Mouse (Mus musculus) hindbrain, embryonic 12.5 days (tissue): ENCODE data around the gene Arl8b. TPM values are rescaled to one million over a fixed set of nuclear protein-coding genes. Genes with fewer than 3 reads are reported as not detected.

Source experiments
- ATAC-seq: fragments of 200-750 bp; cut with Nextera tagmentation; 2 replicates; pipeline ENCODE4 v1.8.0; 2017; ENCODE audit warnings: moderate TSS enrichment; ENCODE audit not compliant: low FRiP score
- H3K27ac ChIP-seq: fragments of 300-500 bp; sonication (generic); 2 replicates; pipeline ENCODE4 v1.5.1; 2016; ENCODE audit warnings: mild to moderate bottlenecking
- H3K27me3 ChIP-seq: fragments of 300-500 bp; sonication (generic); 2 replicates; pipeline ENCODE4 v1.6.1; 2016; ENCODE audit warnings: mild to moderate bottlenecking
- H3K36me3 ChIP-seq: fragments of 300-500 bp; sonication (generic); 2 replicates; pipeline ENCODE4 v1.6.1; 2016; ENCODE audit warnings: mild to moderate bottlenecking
- H3K4me1 ChIP-seq: fragments of 300-500 bp; sonication (generic); 2 replicates; pipeline ENCODE4 v1.6.1; 2016
- H3K4me2 ChIP-seq: fragments of 300-500 bp; sonication (generic); replicated peaks from 2 replicates; pipeline ENCODE4 v1.6.1; 2016; ENCODE audit warnings: mild to moderate bottlenecking
- H3K4me3 ChIP-seq: fragments of 300-500 bp; sonication (generic); 2 replicates; pipeline ENCODE4 v1.5.1; 2016; ENCODE audit warnings: mild to moderate bottlenecking
- H3K9ac ChIP-seq: fragments of 300-500 bp; sonication (generic); 2 replicates; pipeline ENCODE4 v1.6.1; 2016; ENCODE audit warnings: mild to moderate bottlenecking, moderate library complexity
- H3K9me3 ChIP-seq: fragments of 300-500 bp; sonication (generic); replicated peaks from 2 replicates; pipeline ENCODE4 v1.6.1; 2016; ENCODE audit warnings: mild to moderate bottlenecking
- whole genome bisulfite sequencing: fragments of 180-500 bp; shearing (Covaris S2); methylation state at CpG from one replicate; pipeline ENCODE4 v1.1.7; 2016; 5-methylcytosine and 5-hydroxymethylcytosine counted together
- polyA plus RNA-seq: library from polyadenylated mRNA; unstranded; fragments of >200 nt; fragmentation: Nextera tagmentation; extraction: Ambion mirVana; gene quantifications from 2 replicates; pipeline ENCODE4 v1.2.1, GENCODE M21; 2016

The Arl8b gene
- 76.1 and 86.7 TPM in 2 replicates for polyA plus RNA-seq

DNA sequence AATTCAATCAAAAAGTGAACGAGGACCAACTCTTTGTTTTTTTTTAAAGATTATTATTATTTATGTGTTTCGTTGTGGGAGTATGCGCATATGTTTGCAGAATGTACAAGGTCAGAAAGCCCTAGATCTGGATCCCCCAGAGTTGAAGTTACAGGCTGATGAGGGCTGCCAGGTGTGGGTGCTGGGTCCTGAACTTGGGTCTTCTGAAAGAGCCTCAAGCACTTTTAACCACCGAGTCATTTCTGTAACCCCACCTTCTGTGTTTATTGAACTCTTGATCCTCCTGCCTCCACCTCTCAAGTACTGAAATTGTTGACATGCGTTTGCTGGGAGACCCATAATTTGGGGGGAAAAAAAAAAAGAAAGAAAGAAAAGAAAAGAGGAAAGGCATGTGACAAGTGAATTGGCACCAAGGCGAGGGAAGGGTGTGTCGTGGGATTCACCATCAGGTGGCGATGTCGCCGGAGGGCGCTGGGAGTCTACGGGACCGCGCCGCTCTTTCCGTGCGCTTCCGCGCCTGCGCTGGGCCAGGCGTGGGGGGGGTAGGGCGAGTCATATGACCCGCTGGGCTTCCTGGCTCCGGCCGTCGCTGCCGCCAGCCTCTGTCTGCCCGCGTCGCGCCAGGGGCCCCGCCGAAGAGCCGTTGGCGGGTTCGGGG lies at the start of gene Arl8b:
Arl8b (plus strand) TSS at position 574 of the 658 bp plus-strand sequence.
- Histone ChIP-seq H3K4me2 (peak within 1 kb of the TSS; percentile 84), H3K4me3 (peak within 1 kb of the TSS; percentile 98)
- 11% methylated on average over 36 of the region's 36 CpGs for WGBS

DNA sequence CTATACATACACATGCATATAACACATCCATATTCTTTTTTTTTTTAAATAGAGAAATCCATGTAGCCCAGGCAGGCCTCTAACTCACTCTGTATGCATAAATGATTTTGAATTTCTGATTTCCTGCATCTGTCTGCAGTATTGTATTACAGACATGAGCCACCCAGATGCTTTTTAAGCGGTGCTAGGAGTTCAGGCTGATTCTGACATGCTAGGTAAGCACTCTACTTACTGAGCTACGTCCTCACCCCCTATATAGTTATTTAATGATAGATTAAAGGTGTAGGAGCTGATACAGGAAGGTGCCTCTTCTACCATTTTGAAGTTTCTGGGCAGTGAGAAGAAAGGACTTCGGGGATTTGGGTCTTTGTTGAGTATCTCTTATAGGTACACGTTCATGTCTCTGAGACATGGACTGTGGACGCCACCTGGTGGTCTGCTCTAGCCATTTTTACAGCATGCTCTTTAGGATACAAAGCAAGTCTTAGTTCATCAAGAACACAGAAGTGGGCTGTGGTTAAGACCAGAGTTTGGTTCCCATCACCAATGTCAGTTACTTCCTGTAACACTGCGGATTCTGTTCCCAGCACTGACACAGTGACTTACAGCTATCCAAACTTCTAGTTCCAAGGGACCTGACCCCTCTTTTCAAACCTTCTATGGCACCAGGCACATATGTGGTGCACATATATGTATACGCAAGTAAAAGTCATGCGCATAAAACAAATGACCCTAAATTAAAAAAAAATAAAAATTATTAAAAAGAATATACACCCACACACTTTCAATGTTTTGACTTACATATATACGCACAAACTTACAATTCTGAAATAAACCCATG lies 46.8 kb upstream of the Arl8b start:
- Histone ChIP-seq H3K27me3 (no peaks in the 10 kb centered on the region), H3K9ac (no peak overlapping the region), H3K9me3 (no peaks in the 10 kb centered on the region), H3K27ac (no peak overlapping the region), H3K4me3 (no peak overlapping the region), H3K36me3 (no peaks in the 10 kb centered on the region), H3K4me1 (no peaks in the 10 kb centered on the region), H3K4me2 (no peak overlapping the region)
- peak; percentile 68; the same call in 1 of the 2 replicates for ATAC-seq
- 57% methylated on average over 9 of the region's 9 CpGs for WGBS

More for the DNA sequence above, at the start of gene Arl8b:
- Histone ChIP-seq H3K9me3 (no peaks in the 10 kb centered on the region), H3K4me1 (peaks cover 14% of the 10 kb centered on the region), H3K36me3 (no peaks in the 10 kb centered on the region), H3K27me3 (no peaks in the 10 kb centered on the region), H3K27ac (peak within 1 kb of the TSS; percentile 86), H3K9ac (peak within 1 kb of the TSS; percentile 94)
- ATAC-seq = peak; percentile 96

- H3K9me3 ChIP-seq = no peaks in the 10 kb centered on the region
- no peaks in the 10 kb centered on the region for H3K36me3 ChIP-seq
- H3K4me3 ChIP-seq = no peak overlapping the region
- no peaks in the 10 kb centered on the region for H3K27me3 ChIP-seq
- H3K9ac ChIP-seq = no peak overlapping the region
- 80% methylated on average over 9 of the region's 9 CpGs for WGBS
- no peaks in the 10 kb centered on the region for H3K4me1 ChIP-seq
- H3K27ac ChIP-seq = no peak overlapping the region
- no peak overlapping the region for H3K4me2 ChIP-seq
- no peak for ATAC-seq
Measured at GRCm38 (mm10) chr6:108738463-108739203, 44.3 kb upstream of the Arl8b start.

GRCm38 (mm10) chr6:108740579-108740978 lies 42.3 kb upstream of the Arl8b start:
- Histone ChIP-seq H3K27ac (no peak overlapping the region), H3K27me3 (no peaks in the 10 kb centered on the region), H3K4me1 (no peaks in the 10 kb centered on the region), H3K36me3 (no peaks in the 10 kb centered on the region), H3K9ac (no peak overlapping the region), H3K4me3 (no peak overlapping the region), H3K9me3 (no peaks in the 10 kb centered on the region), H3K4me2 (no peak overlapping the region)
- 83% methylated on average over 4 of the region's 4 CpGs for WGBS
- no peak for ATAC-seq

GRCm38 (mm10) chr6:108743730-108744129 lies 39.2 kb upstream of the Arl8b start:
- no peaks in the 10 kb centered on the region for H3K4me1 ChIP-seq
- H3K27ac ChIP-seq = no peak overlapping the region
- WGBS = 86% methylated on average over 5 of the region's 5 CpGs
- no peak overlapping the region for H3K4me2 ChIP-seq
- no peak overlapping the region for H3K9ac ChIP-seq
- no peaks in the 10 kb centered on the region for H3K9me3 ChIP-seq
- H3K36me3 ChIP-seq = no peaks in the 10 kb centered on the region
- no peak overlapping the region for H3K4me3 ChIP-seq
- no peak for ATAC-seq
- H3K27me3 ChIP-seq = no peaks in the 10 kb centered on the region

DNA sequence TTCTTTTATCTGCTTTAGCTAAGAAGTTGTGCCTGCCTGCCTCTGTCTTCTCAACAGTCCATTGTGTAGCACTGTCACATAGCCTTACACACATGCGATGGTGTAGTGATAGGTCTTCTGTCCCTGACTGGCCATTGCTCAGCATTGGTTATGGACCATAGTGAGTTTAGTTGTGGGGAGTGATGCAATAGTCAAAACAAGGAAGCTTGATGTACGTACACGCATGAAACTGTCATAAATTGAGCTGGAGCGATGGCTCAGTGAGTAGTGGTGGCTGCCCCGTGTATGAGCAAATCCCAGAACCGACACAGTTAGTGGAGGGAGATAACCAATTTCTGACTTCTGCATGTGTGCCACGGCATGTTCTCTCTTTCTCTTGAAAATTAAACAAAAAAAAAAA lies 31.6 kb upstream of the Arl8b start:
- ATAC-seq = no peak
- no peaks in the 10 kb centered on the region for H3K36me3 ChIP-seq
- H3K9me3 ChIP-seq = no peaks in the 10 kb centered on the region
- H3K4me2 ChIP-seq = no peak overlapping the region
- no peak overlapping the region for H3K4me3 ChIP-seq
- 90% methylated on average over 7 of the region's 7 CpGs for WGBS
- H3K4me1 ChIP-seq = no peaks in the 10 kb centered on the region
- H3K27me3 ChIP-seq = no peaks in the 10 kb centered on the region
- H3K9ac ChIP-seq = no peak overlapping the region
- H3K27ac ChIP-seq = no peak overlapping the region

DNA sequence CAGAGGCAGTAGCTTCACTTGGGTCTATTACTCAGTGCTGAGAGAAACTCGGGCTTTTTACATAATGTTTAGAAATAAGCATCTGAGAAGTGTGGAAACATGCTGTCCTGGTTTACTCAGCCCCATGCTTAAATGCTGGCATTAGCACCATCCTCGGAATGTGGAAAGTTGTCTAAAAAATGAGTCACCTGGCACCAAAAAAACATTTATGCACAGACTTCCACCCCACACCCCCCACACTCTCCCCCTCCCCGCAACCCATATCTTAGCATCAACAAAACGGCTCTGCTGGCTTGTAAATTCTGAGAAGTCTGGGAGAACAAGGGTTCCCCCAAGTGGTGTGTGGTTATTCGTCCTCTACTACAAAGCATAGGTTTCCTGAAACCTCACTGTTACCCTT lies 30.5 kb upstream of the Arl8b start:
- Histone ChIP-seq H3K4me1 (no peaks in the 10 kb centered on the region), H3K4me2 (no peak overlapping the region), H3K9ac (no peak overlapping the region), H3K27me3 (no peaks in the 10 kb centered on the region), H3K27ac (no peak overlapping the region), H3K9me3 (no peaks in the 10 kb centered on the region), H3K36me3 (no peaks in the 10 kb centered on the region), H3K4me3 (no peak overlapping the region)
- no peak for ATAC-seq
- WGBS = 63% methylated on average over 5 of the region's 5 CpGs

- Histone ChIP-seq H3K27me3 (no peaks in the 10 kb centered on the region), H3K9me3 (no peaks in the 10 kb centered on the region), H3K4me1 (no peaks in the 10 kb centered on the region), H3K27ac (no peak overlapping the region), H3K9ac (no peak overlapping the region), H3K4me2 (no peak overlapping the region), H3K36me3 (no peaks in the 10 kb centered on the region), H3K4me3 (no peak overlapping the region)
- WGBS = 92% methylated on average over 1 of the region's 1 CpGs
- ATAC-seq = no peak
Measured at GRCm38 (mm10) chr6:108753536-108753935, 29.4 kb upstream of the Arl8b start.

- no peak for ATAC-seq
- WGBS = 94% methylated on average over 1 of the region's 1 CpGs
Measured at GRCm38 (mm10) chr6:108754376-108754775, 28.5 kb upstream of the Arl8b start.

GRCm38 (mm10) chr6:108755936-108756335 lies 27.0 kb upstream of the Arl8b start:
- Histone ChIP-seq H3K9ac (no peak overlapping the region), H3K4me2 (no peak overlapping the region), H3K27me3 (no peaks in the 10 kb centered on the region), H3K36me3 (no peaks in the 10 kb centered on the region), H3K4me1 (no peaks in the 10 kb centered on the region), H3K9me3 (no peaks in the 10 kb centered on the region), H3K27ac (no peak overlapping the region), H3K4me3 (no peak overlapping the region)
- ATAC-seq = no peak
- 91% methylated on average over 7 of the region's 7 CpGs for WGBS

More at GRCm38 (mm10) chr6:108754376-108754775, 28.5 kb upstream of the Arl8b start:
- Histone ChIP-seq H3K4me2 (no peak overlapping the region), H3K9ac (no peak overlapping the region), H3K36me3 (no peaks in the 10 kb centered on the region), H3K27ac (no peak overlapping the region), H3K27me3 (no peaks in the 10 kb centered on the region), H3K4me3 (no peak overlapping the region), H3K9me3 (no peaks in the 10 kb centered on the region), H3K4me1 (no peaks in the 10 kb centered on the region)

DNA sequence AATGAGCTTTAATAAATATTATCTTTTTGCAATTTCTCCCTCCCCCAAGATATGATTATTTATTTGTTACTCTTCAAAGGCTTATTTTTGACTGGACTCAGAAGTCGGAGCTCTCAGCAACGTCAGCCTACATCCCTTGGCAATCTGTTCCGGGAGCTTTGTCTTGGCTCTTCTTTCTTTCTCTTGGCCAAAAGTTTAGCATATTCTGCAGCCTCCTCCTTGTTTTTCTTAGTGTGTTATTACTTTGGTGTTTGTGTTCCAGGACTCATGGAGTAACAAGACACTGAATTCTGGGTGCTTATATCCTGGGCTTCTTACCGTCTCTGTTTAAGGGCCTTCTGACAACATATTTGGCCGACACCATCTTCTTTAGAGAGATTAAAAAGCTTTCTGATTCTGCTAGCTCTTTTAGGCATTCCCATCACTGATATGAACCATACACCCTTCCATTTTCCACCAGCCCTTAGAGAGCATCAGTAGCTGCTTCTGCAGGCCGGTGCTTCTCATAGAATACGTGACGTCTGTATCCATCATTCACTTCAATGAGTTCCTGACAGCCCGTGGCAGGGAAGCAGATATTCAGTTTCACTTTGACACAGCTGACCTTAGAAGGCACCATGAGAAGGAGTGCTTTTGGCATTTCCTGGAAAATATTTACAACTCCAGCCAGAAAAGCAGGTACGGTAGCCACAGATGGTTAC lies 23.8 kb upstream of the Arl8b start:
- Histone ChIP-seq H3K4me3 (no peak overlapping the region), H3K4me2 (no peak overlapping the region), H3K27me3 (no peaks in the 10 kb centered on the region), H3K4me1 (no peaks in the 10 kb centered on the region), H3K36me3 (no peaks in the 10 kb centered on the region), H3K9ac (no peak overlapping the region), H3K9me3 (no peaks in the 10 kb centered on the region), H3K27ac (no peak overlapping the region)
- 75% methylated on average over 10 of the region's 10 CpGs for WGBS
- ATAC-seq = no peak

DNA sequence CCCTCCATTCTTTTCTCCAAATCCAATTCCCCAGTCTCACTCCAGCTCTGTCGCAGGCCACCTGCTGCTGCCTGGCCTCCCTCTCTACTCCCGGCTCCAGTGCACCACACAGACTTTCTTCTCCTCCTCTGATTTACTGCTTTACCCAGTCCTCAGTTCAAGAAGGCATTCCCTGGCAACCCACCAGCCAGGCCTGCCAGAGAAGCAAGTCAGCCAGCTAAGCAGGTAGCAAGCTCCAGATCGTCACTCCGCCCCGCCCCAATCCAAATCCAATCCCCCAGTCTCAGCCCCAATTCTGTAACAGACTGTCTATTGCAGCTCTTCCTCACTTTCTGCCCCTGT lies 23.2 kb upstream of the Arl8b start:
- H3K9ac ChIP-seq = no peak overlapping the region

More for the DNA sequence above, 23.2 kb upstream of the Arl8b start:
- H3K27ac ChIP-seq = no peak overlapping the region
- 69% methylated on average over 5 of the region's 5 CpGs for WGBS
- no peak overlapping the region for H3K4me2 ChIP-seq
- no peaks in the 10 kb centered on the region for H3K27me3 ChIP-seq
- no peaks in the 10 kb centered on the region for H3K9me3 ChIP-seq
- H3K36me3 ChIP-seq = no peaks in the 10 kb centered on the region
- no peak for ATAC-seq
- no peaks in the 10 kb centered on the region for H3K4me1 ChIP-seq
- no peak overlapping the region for H3K4me3 ChIP-seq
